Mouse (Mus musculus) retina, adult 2 months (tissue): ENCODE measurements around the gene Pnmal2.

Experiments
- DNase-seq: peaks from one replicate; pipeline ENCODE4 v3.0.0-alpha.2; 2012; ENCODE audit warnings: low read depth, low spot score

The Pnmal2 gene

GRCm38 (mm10) chr7:16944061-16944807, at the start of gene Pnmal2:
Gene Pnmal2 (plus strand): TSS chr7:16944682.
- no peak for DNase-seq

- DNase-seq = peak; percentile 53
Measured at GRCm38 (mm10) chr7:16895000-16895399, 49.5 kb upstream of the Pnmal2 start.

DNA sequence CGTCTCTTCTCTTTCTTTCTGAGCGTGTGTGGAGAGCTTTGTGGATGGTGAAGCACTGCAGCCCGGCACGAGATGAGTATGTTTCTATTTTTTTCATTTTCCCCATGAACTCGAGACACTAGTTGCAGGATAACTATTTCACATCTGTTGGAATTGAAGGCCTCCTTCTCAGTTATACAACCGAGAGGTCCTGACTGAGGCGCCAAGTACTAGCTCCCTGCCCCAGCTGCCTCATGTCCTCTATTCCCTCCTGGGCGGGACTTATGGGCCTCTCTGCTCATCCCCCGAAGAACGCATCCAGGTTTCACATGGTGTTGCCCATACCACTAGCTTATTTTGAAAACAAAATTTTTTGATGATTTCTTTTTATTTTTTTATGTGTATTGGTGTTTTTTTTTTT, 49.0 kb upstream of the Pnmal2 start:
- no peak for DNase-seq

DNA sequence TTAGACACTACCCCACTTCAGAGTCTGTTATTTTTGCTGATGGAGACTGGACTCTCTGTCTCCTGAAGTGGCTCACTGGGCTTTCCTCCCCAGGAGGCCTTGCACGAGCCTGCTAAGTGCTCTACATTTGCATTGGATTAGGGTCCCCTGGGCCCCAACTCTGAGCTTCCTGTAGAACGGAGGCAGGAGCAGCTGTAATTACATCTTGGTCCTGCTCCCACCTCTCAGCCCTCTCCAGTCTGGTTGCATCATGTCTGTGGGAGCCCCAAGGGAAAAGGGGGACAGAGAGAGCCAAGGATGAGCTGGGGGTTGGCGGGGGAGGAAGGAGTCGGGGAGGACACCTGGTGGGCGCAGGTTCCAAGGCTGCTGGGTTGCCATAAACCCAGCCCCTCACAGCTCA, 44.0 kb upstream of the Pnmal2 start:
- DNase-seq = no peak

- no peak for DNase-seq
Measured at GRCm38 (mm10) chr7:16903439-16903955, 41.0 kb upstream of the Pnmal2 start.

- no peak for DNase-seq
Measured at GRCm38 (mm10) chr7:16904120-16904675, 40.3 kb upstream of the Pnmal2 start.

DNA sequence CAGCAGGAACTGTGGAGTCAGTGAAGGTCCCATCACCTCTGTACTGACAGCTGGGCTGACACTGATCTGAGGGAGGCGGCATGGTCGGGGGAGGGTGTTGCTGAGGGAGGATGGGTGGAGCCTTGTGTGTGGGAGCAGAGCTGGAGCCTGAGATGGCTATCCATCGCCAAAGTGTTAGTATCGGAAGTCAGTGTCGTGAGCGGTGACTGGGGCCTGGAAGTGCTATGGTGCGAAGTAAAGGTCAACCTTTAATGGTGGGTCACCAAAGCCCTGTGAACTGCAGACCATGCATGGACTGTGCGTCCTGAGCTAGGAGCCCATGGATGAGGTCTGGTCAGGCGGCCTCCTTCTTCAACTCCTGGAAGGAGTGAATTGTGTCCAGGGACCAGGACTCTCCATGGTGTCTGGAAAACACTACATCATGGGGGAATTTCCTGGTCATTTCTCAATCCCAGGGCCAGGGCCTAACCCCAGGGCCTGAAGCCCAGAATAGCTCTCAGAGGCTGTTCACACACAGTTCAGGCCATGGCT, 38.9 kb upstream of the Pnmal2 start:
- no peak for DNase-seq

DNA sequence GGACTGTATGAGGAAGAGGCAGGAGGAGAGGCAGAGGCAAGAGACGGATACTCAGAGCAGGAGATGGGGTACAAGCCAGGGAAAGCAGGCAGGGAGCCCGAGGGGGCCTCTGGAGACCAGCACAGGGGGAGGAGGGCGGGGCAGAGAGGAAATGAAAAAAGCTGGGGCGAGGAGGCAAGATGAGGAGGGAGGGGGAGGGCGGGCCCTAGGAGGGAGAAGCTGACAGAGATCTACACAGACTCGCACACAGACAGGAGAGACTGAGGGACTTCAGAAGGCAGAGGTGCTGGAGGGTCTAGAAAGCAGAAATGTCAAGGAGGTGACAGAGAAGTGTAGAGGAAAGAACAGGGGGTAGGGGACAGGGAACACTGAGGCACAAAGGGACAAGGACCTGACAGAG, 38.2 kb upstream of the Pnmal2 start, which contains the start of gene Ptgir:
Gene Ptgir, plus strand, starts transcription at position 210 of the 400 bp plus-strand sequence.
- no peak for DNase-seq

GRCm38 (mm10) chr7:16906889-16907559, 37.5 kb upstream of the Pnmal2 start:
- DNase-seq = no peak

- no peak for DNase-seq
Measured at GRCm38 (mm10) chr7:16907842-16908241, 36.6 kb upstream of the Pnmal2 start.

GRCm38 (mm10) chr7:16908367-16908766, 36.1 kb upstream of the Pnmal2 start:
- no peak for DNase-seq

GRCm38 (mm10) chr7:16908859-16909258, 35.6 kb upstream of the Pnmal2 start:
- DNase-seq = no peak

DNA sequence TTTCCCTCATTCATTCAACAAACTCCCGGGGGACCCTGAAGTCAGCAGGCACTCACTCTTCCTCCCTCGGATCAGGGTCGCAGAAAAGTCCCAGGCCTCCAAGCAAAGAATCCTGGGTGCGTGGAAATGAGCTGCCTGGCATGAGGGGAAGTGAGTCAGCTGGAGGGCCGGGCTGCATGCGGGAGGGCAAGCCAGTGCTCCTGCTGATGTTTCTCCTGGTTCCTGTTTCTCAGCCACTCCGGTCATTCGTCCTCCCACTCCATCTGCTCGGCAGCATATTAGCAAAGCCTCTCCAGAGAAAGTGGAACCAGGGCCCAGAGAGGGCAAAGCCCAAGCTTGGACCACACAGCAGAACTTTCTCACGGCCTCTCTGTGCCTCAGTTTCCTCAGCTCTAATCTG, 34.6 kb upstream of the Pnmal2 start:
- DNase-seq = no peak

DNA sequence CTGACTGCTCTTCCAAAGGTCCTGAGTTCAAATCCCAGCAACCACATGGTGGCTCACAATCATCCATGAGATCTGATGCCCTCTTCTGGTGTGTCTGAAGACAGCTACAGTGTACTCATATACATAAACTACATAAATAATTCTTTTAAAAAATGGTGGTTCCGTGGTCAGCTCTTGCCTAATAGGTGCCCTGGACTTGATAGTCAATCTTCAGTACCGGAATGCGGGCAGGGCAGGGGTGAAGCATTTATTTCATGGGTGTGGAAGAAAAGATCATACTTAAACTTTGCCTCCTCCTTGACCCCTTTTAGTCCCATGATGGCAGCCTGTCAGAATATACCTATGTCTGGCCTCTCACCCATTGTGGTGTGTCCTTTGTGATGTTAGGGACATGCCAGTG, 32.6 kb upstream of the Pnmal2 start:
- DNase-seq = no peak

- no peak for DNase-seq
Measured at GRCm38 (mm10) chr7:16912360-16912759, 32.1 kb upstream of the Pnmal2 start.

DNA sequence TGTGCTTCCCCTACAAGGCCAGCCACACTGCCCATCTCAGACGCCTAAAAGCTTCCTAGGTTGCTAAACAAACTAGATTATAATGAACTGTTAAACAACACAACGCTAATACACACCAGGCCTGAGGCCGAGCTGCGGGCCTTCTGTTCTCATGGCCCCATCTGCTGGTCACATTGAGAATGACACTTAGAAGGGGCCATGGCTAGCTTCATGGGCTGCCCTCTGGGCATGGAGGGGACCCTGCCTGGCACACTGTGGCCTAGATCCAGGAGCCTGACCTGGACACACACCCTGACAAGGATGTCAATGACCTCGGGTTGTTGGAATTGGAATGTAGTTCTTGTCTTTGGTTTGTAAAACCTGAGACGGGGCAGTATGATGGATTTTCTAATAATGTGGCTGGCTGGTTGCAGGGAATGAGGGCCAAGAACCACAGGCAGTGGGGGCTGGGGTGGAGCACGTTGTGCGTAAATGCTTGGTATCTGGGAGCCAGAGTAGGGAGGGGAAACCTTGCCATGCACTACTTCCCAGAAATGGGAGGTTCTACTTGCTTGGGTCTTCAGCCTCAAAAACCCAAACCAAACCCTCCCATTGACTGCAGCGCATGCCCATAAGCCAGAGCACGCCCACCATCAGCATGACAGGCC, 30.6 kb upstream of the Pnmal2 start:
- DNase-seq = no peak

DNA sequence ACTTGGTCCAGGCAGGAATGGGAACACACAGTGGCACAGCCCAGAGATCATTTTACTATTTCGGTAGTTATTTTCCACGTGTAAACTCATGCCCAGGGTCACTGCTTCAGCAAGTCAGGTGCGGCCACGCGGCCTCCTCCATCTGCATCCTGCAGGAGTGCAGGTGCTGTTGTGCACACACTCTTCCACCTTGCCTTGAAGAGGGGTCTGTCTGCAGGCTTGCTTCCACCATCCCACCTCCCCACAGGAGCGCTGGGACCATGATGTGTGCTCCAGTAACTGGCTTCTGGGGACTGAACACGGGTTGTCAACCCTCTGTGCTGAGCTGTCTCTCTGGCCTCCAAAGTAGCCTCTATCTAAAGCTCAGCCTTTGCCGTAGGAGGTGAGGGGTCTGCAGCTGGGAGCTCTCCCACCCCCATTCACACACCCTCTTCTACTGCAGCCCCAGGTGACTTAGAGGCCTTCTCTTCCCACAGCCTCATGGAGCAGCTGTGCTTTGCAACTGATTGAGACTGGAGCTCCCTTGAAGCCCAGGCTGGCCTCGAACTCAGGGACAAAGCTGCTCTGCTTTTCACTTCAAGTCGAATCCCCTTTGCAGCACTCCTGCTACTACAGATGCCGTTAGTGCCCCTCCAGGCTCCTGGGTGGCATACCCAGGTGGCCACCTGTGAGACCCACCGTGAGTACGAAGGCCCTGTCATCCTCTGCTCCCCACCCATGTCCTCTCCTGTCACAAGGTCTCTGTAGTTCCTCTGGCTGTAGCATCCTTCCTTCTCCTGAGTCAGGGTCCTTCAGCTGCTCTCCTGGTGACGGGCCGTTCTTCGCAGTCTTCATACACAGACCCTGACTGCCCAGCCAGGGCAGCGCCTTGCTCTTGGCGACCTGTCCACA, 29.8 kb upstream of the Pnmal2 start:
- DNase-seq = no peak

- no peak for DNase-seq
Measured at GRCm38 (mm10) chr7:16915461-16916340, 28.8 kb upstream of the Pnmal2 start.

DNA sequence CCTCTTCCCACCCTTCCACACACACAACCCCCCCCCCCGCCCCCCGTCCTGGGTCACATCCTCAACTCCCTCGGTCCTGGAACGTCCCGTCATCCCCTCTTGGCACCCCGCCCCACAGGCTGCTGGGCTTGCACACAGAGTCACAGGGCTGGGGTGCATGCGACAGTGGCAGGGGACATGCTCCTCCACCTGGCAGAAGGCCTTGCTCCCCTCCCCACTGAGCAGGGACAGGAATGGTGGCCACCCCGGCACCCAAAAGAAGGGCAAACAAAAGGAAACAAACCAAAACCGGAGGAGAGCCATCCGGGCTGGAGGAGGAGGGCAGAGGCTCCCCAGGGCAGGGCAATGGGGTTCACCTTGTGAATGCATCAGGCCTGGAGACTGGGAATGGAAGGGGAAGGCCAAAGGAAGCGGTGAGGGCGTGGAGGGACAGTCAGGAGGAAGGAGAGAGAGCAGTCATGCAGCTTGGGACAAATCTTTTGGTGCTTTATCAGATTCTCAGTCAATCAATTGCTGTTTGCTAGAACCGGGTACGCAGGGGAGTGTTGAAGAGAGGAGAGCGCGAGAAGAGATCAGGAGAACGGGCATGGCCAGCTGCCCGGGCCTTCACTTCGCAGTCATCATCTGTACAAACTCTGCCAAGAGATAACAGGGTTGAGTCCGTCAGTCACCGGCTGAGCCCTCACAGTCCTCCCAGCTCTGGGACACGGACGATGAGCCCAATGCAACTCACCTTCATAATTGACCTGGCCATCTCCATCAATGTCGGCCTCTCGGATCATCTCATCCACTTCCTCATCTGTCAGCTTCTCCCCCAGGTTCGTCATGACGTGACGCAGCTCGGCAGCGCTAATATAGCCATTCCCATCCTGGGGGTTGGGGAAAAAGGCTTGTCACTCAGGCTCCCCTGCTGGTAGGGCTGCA, 27.9 kb upstream of the Pnmal2 start:
- DNase-seq = no peak
